Mouse (Mus musculus) liver, embryonic 11.5 days (tissue): ENCODE data around the gene Slc4a8. TPM values are rescaled to one million over a fixed set of nuclear protein-coding genes. Genes with fewer than 3 reads are reported as not detected.
"Not testable (repeated sequence)": the region's sequence is repeated elsewhere in the genome, so short reads cannot be mapped to it uniquely, and the experiment has no call there.

Experiments
- ATAC-seq: fragments of 200-750 bp; cut with Nextera tagmentation; replicated peaks from 2 replicates; pipeline ENCODE4 v1.8.0; 2017; ENCODE audit warnings: moderate number of reproducible peaks, mild to moderate bottlenecking, moderate TSS enrichment, moderate library complexity; ENCODE audit not compliant: low FRiP score
- DNase-seq: peaks from one replicate; pipeline ENCODE4 v3.0.0-alpha.2; 2017; ENCODE audit warnings: low spot score
- H3K27ac ChIP-seq: fragments of 300-500 bp; sonication (generic); 2 replicates; pipeline ENCODE4 v1.5.1; 2014; ENCODE audit warnings: mild to moderate bottlenecking, low read depth, low read length, control low read depth
- H3K27me3 ChIP-seq: fragments of 300-500 bp; sonication (generic); replicated peaks from 2 replicates; pipeline ENCODE4 v1.6.1; 2014; ENCODE audit warnings: low read length, mixed read lengths; ENCODE audit not compliant: control insufficient read depth, insufficient read depth
- H3K36me3 ChIP-seq: fragments of 300-500 bp; sonication (generic); 2 replicates; pipeline ENCODE4 v1.6.1; 2014; ENCODE audit warnings: mild to moderate bottlenecking, low read length, moderate library complexity, mixed read lengths; ENCODE audit not compliant: control insufficient read depth, insufficient read depth
- H3K4me1 ChIP-seq: fragments of 300-500 bp; sonication (generic); replicated peaks from 2 replicates; pipeline ENCODE4 v1.6.1; 2014; ENCODE audit warnings: low read length, mixed read lengths; ENCODE audit not compliant: control insufficient read depth, insufficient read depth
- H3K4me2 ChIP-seq: fragments of 300-500 bp; sonication (generic); 2 replicates; pipeline ENCODE4 v1.6.1; 2014; ENCODE audit warnings: mild to moderate bottlenecking, control low read depth, moderate library complexity
- H3K4me3 ChIP-seq: fragments of 300-500 bp; sonication (generic); 2 replicates; pipeline ENCODE4 v1.5.1; 2014; ENCODE audit warnings: low read depth, low read length, control low read depth
- H3K9ac ChIP-seq: fragments of 300-500 bp; sonication (generic); 2 replicates; pipeline ENCODE4 v1.6.1; 2014; ENCODE audit warnings: low read depth, low read length, control low read depth
- H3K9me3 ChIP-seq: fragments of 300-500 bp; sonication (generic); 2 replicates; pipeline ENCODE4 v1.6.1; 2016; ENCODE audit warnings: low read length, inconsistent platforms, mixed read lengths; ENCODE audit not compliant: control insufficient read depth
- WGBS: fragments of 180-500 bp; shearing (Covaris S2); extraction: QIAGEN DNeasy Blood & Tissue Kit; methylation state at CpG from one replicate; pipeline ENCODE4 v1.1.7; 2014; 5-methylcytosine and 5-hydroxymethylcytosine counted together
- polyA plus RNA-seq: library from polyadenylated mRNA; unstranded; fragments of >200 nt; fragmentation: Nextera tagmentation; extraction: Ambion mirVana; gene quantifications from 2 replicates; pipeline ENCODE4 v1.2.1, GENCODE M21; 2014

The Slc4a8 gene
- polyA plus RNA-seq, 1 experiment from 2014 or later = 1.5 TPM

DNA sequence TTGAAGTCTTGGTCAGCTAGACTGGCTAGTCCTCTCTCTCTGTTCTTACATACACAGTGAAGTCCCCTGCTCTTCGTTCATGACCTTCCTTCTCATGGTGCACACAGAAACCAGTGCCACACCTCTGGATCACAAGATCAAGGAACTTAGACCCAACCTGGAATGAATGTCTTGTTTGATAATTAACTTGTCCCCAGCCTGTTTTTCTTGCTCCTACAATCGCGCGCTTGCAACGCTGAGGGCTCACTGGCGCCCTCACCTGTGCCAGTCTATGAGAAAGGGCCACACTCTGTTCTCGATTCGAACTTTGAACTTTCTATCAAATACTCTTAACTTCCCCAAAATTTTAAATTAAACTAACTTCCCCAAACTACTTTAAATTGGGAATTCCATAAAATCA lies 60.3 kb downstream of the Slc4a8 start:
- no peak overlapping the region for H3K9ac ChIP-seq
- ATAC-seq (no peak), DNase-seq (no peak)
- H3K4me2 ChIP-seq = no peak overlapping the region
- H3K4me3 ChIP-seq = no peak overlapping the region
- 55% methylated on average over 8 of the region's 8 CpGs for WGBS
- no peaks in the 10 kb centered on the region for H3K9me3 ChIP-seq
- no peaks in the 10 kb centered on the region for H3K36me3 ChIP-seq
- no peaks in the 10 kb centered on the region for H3K4me1 ChIP-seq
- no peak overlapping the region for H3K27ac ChIP-seq
- H3K27me3 ChIP-seq = peaks cover 26% of the 10 kb centered on the region

DNA sequence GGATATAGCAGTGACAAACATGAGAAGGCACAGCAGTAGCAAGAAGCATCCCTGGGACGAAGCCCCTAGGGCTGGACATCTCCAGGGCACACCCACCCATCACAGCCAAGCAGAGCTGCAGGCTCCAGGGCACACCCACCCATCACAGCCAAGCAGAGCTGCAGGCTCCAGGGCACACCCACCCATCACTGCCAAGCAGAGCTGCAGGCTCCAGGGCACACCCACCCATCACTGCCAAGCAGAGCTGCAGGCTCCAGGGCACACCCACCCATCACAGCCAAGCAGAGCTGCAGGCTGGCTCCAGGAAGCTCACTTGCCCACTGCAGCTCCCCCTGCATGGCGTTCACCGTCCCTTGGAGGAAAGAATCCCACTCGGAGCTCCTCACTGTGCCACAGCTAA lies 60.8 kb downstream of the Slc4a8 start:
- H3K4me2 ChIP-seq, H3K9me3 ChIP-seq, H3K9ac ChIP-seq, H3K27ac ChIP-seq, ATAC-seq, H3K4me1 ChIP-seq, H3K36me3 ChIP-seq, DNase-seq, H3K4me3 ChIP-seq: not testable (repeated sequence)
- WGBS = 72% methylated on average over 4 of the region's 4 CpGs
- H3K27me3 ChIP-seq = peaks cover 26% of the 10 kb centered on the region

DNA sequence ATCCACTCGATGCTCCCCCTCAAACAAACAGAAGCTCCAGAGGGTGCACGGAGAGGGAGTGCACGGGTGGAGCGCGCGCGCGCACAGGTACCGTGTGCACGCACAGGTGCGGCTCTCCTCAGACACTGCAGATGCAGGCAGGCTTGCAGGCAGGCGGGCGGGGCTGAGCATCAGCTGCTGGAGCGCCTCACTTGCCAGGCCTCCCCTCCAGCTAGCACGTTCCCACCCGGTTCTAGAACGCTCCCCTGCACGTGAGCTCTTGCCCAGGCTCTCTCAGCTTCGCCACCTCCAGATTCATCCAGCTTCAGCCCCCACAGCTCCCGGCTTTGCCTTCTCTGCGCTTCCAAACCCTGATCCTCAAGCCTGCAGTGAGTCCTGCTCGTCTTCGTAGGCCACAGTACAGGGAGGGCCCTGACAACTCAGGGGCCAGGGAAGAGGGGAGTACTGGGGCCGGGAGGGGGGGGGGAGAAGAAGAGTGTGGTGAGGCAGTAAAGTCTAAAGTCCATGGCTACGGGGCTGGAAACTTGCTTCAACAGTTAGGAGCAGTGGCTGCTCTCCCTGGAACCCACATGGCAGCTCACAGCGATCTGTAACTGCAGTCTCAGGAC lies 63.8 kb downstream of the Slc4a8 start:
- Histone ChIP-seq H3K4me1 (no peaks in the 10 kb centered on the region), H3K27ac (no peak overlapping the region), H3K36me3 (no peaks in the 10 kb centered on the region), H3K4me3 (no peak overlapping the region), H3K27me3 (peaks cover 26% of the 10 kb centered on the region), H3K9ac (no peak overlapping the region), H3K9me3 (no peaks in the 10 kb centered on the region), H3K4me2 (peak overlapping the region; percentile 20; the same call in 1 of the 2 replicates)
- WGBS = 24% methylated on average over 25 of the region's 26 CpGs
- DNase-seq (no peak), ATAC-seq (no peak)

DNA sequence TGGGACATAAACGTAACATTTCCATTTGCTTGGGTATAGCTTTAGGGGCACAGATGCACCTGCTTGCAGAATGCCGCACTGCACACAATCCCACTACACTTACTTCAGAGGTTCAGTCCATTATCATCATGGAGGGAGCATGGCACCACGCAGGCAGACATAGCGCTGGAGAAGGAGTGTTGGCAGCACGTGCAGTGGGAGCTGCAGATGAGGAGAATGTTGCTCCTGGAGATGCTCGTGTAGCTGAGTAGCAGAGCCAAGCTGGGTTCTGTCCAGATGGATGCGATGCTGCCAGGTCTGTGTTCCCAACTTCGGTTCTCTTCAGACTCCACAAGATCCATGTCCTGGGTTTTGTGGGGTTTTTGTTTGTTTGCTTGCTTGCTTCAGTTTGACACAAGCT lies 64.5 kb downstream of the Slc4a8 start:
- H3K36me3 ChIP-seq = no peaks in the 10 kb centered on the region
- H3K4me2 ChIP-seq = no peak overlapping the region
- H3K27me3 ChIP-seq = peaks cover 26% of the 10 kb centered on the region
- WGBS = 82% methylated on average over 8 of the region's 8 CpGs
- H3K4me1 ChIP-seq = no peaks in the 10 kb centered on the region
- no peaks in the 10 kb centered on the region for H3K9me3 ChIP-seq
- H3K4me3 ChIP-seq = no peak overlapping the region
- ATAC-seq = no peak
- no peak for DNase-seq
- no peak overlapping the region for H3K27ac ChIP-seq
- H3K9ac ChIP-seq = no peak overlapping the region

DNA sequence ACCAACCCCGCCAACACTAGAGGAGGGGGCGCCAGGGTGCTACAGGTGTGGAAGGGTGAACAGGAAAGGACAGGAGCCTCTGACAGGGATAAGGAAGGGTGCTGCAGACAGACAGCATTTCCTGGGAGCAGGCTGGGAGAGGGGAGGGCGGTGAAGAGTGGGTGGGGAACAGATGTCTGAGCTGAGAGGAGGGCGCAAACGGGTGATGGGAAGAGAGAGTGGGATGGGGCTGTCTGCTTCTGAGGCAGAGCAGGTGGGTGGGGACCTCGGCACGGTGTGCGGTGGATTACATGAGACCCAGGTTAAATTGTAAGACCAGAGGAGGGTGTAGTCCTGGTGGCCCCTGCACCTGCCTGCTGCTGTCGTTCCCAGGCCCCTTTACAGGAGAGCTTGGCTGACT lies 68.2 kb downstream of the Slc4a8 start:
- Histone ChIP-seq H3K9me3 (no peaks in the 10 kb centered on the region), H3K4me3 (no peak overlapping the region), H3K4me2 (no peak overlapping the region), H3K9ac (no peak overlapping the region), H3K27ac (no peak overlapping the region), H3K4me1 (no peaks in the 10 kb centered on the region), H3K36me3 (no peaks in the 10 kb centered on the region), H3K27me3 (peaks cover 16% of the 10 kb centered on the region)
- DNase-seq (no peak), ATAC-seq (no peak)
- WGBS = 72% methylated on average over 9 of the region's 9 CpGs

DNA sequence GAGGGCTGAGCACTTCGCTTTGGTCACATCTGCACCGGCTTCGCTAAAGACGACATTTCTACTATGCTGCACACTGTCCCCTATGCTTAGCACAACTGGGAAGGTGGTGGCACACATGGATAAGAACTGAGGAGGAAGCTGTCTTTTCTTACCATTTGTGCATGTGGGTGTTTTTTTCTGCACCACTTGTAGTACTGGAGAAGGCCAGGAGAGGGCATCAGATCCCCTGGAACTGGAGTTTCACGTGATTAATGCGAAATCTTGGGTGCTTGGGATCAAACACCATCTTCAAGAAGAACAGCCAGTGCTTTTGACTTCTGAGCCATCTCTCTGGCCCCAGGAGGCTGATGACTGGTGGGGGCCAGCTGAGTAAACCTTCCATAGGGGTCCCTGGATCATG lies 69.1 kb downstream of the Slc4a8 start:
- Histone ChIP-seq H3K27me3 (peaks cover 8% of the 10 kb centered on the region), H3K4me1 (no peaks in the 10 kb centered on the region), H3K9me3 (no peaks in the 10 kb centered on the region), H3K36me3 (no peaks in the 10 kb centered on the region), H3K4me2 (no peak overlapping the region), H3K27ac (no peak overlapping the region), H3K9ac (no peak overlapping the region), H3K4me3 (no peak overlapping the region)
- 48% methylated on average over 6 of the region's 6 CpGs for WGBS
- DNase-seq (no peak), ATAC-seq (no peak)

DNA sequence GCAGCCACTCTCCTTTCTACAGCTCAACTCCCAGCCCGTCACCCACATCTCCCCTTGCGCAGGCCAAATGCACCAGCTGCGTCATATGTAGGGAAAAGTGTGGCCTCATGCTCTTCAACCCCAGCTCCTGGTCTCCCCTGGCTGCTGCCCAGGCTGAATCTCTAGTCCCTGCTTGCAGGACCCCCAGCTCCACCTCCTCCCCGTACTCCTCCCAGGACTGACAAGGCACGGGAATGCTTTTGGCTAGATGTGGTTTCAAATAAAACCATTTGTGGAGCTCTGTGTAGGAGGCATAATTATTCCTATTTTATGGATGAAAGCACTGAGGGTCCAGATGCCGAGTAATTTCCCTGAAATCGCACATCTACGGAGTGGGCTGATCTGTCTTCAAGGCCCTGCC lies 70.6 kb downstream of the Slc4a8 start:
- ATAC-seq = no peak
- Histone ChIP-seq H3K36me3 (no peaks in the 10 kb centered on the region), H3K4me3 (no peak overlapping the region), H3K9ac (no peak overlapping the region), H3K4me1 (no peaks in the 10 kb centered on the region), H3K4me2 (no peak overlapping the region), H3K27me3 (peaks cover 2% of the 10 kb centered on the region; the same call in 1 of the 2 replicates), H3K9me3 (no peaks in the 10 kb centered on the region), H3K27ac (no peak overlapping the region)
- WGBS = 84% methylated on average over 8 of the region's 8 CpGs
- no peak for DNase-seq

DNA sequence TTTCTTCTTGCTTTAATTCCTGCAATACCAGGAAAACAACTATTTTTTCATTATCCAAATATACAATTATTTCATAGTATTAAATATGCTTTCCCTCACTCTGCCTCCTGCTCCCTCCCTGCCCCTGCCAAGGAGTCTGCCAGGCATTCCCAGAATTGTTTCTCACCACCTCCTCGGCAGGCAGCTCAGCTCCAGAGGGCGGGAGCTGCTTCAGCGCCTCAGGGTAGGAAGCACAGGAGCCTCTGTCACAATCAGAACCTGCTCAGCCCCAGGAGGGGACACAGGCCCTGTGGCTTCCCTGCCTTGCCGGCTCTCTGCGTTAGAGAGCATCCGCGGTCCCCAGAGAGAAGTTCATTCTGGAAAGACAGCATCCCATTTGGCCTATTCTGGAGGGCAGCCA lies 71.2 kb downstream of the Slc4a8 start:
- H3K9me3 ChIP-seq = no peaks in the 10 kb centered on the region
- H3K27me3 ChIP-seq = peaks cover 2% of the 10 kb centered on the region; the same call in 1 of the 2 replicates
- whole genome bisulfite sequencing = 32% methylated on average over 7 of the region's 7 CpGs
- DNase-seq (no peak), ATAC-seq (no peak)
- H3K4me1 ChIP-seq = no peaks in the 10 kb centered on the region
- H3K27ac ChIP-seq = no peak overlapping the region
- no peak overlapping the region for H3K4me3 ChIP-seq
- H3K36me3 ChIP-seq = no peaks in the 10 kb centered on the region
- no peak overlapping the region for H3K9ac ChIP-seq
- no peak overlapping the region for H3K4me2 ChIP-seq

DNA sequence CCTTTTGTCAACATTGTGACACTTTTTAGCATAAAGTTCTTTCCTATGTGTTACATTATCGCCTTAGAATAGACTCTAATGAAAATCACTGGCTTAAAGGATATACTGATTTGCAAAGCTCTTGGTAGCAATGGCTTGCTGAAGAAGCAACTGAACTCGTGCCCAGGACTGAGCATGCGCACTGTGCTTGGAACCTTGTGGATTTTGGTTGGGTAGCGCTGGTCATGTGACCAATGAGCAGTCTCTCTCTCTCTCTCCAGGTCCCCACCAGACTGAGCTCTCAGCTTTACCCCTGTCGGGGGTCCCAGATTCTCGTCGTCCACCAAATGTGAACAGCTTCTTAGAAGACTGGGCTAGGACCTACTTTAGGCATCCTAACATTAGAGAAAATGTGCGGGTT lies 75.2 kb downstream of the Slc4a8 start:
- Histone ChIP-seq H3K4me2 (no peak overlapping the region), H3K27ac (no peak overlapping the region)

More for the DNA sequence above, 75.2 kb downstream of the Slc4a8 start:
- Histone ChIP-seq H3K4me1 (no peaks in the 10 kb centered on the region), H3K27me3 (peaks cover 2% of the 10 kb centered on the region; the same call in 1 of the 2 replicates), H3K9me3 (no peaks in the 10 kb centered on the region), H3K36me3 (no peaks in the 10 kb centered on the region), H3K4me3 (no peak overlapping the region), H3K9ac (no peak overlapping the region)
- WGBS = 72% methylated on average over 8 of the region's 8 CpGs
- DNase-seq (no peak), ATAC-seq (no peak)
